Mouse (Mus musculus) bone marrow macrophage, adult 2 months (primary cell): ENCODE measurements around the gene Adh6b. TPM values are rescaled to one million over a fixed set of nuclear protein-coding genes. Genes with fewer than 3 reads are reported as not detected.

Experiments
- H3K27ac ChIP-seq: 2 replicates; pipeline ENCODE4 v1.5.1; 2012; ENCODE audit warnings: low read depth, low read length; ENCODE audit not compliant: insufficient read depth
- H3K4me1 ChIP-seq: 2 replicates; pipeline ENCODE4 v1.6.1; 2012; ENCODE audit warnings: low read length; ENCODE audit not compliant: control insufficient read depth, insufficient read depth
- H3K4me3 ChIP-seq: 2 replicates; pipeline ENCODE4 v1.5.1; 2012; ENCODE audit warnings: mild to moderate bottlenecking, low read length, moderate library complexity; ENCODE audit not compliant: insufficient read depth
- CTCF ChIP-seq: IDR thresholded peaks from 2 replicates; pipeline ENCODE4 v1.5.1; 2012; ENCODE audit warnings: low read depth, mild to moderate bottlenecking, low read length, moderate library complexity
- POLR2A ChIP-seq: IDR thresholded peaks from 2 replicates; pipeline ENCODE4 v1.6.1; 2012; ENCODE audit warnings: mild to moderate bottlenecking, low read depth, low read length, borderline replicate concordance
- polyA plus RNA-seq: library from polyadenylated mRNA; stranded (reverse); fragments of >200 nt; gene quantifications from 2 replicates; pipeline ENCODE4 v1.2.4, GENCODE M21; 2012; ENCODE audit not compliant: missing spikeins, insufficient read depth, insufficient read length

Gene Adh6b
- not detected in 2 replicates for polyA plus RNA-seq

GRCm38 (mm10) chr3:138341471-138341870, at the start of gene Adh6b:
TSS of gene Adh6b (plus strand) at chr3:138341775.
- Histone ChIP-seq H3K4me1 (no peaks in the 10 kb centered on the region), H3K27ac (no peak within 1 kb of the TSS), H3K4me3 (no peak within 1 kb of the TSS)
- TF ChIP-seq CTCF (no peak), POLR2A (no peak)

GRCm38 (mm10) chr3:138293298-138293895, 48.2 kb upstream of the Adh6b start:
- Histone ChIP-seq H3K4me3 (no peak overlapping the region), H3K4me1 (no peaks in the 10 kb centered on the region), H3K27ac (no peak overlapping the region)
- TF ChIP-seq CTCF (no peak), POLR2A (no peak)

DNA sequence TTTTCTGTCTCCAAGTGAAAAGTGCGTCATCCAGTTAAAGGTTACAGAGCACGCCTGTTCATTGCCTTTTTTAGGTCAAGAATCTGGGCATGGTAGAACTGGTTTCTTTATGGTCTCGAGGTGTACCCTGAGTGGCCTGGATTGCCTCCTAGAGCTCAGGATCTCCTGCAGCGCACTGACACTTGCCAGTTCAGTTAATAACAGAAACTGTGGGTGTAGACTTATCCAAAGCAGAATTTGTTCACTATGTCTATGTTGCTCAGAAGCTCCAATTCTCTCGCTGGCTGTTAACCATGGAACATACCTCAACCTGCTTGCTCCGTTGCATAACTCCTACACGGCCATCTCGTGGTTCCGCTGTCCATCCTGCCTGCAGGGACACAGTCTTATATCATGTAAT, 41.4 kb upstream of the Adh6b start:
- Histone ChIP-seq H3K4me1 (no peaks in the 10 kb centered on the region), H3K27ac (no peak overlapping the region), H3K4me3 (no peak overlapping the region)
- TF ChIP-seq POLR2A (no peak), CTCF (no peak)

DNA sequence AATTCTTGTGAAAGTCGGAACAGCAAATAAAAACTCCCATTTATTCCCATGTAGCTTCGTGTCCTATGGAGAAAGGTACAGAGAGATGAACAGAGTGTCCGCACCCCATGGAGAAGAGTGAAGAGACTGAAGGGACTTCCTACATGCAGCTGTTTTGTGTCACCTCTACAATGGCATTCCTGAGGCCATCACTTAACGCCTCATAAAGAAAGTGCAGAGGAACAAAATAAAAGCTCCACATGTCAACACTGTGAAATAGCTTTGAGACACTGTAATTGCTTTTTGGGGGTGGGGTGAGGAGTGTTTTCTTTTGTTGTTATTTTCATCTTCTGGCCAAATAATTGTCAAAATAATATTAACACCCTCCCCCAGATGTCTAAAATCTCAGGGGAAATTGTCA, 38.9 kb upstream of the Adh6b start:
- H3K4me3 ChIP-seq, result no peak overlapping the region
- TF ChIP-seq POLR2A (no peak), CTCF (no peak)
- no peaks in the 10 kb centered on the region for H3K4me1 ChIP-seq
- H3K27ac ChIP-seq, result no peak overlapping the region

GRCm38 (mm10) chr3:138303771-138304488, 37.6 kb upstream of the Adh6b start:
- Histone ChIP-seq H3K4me3 (no peak overlapping the region), H3K4me1 (no peaks in the 10 kb centered on the region), H3K27ac (no peak overlapping the region)
- no peak for TF ChIP-seq CTCF

DNA sequence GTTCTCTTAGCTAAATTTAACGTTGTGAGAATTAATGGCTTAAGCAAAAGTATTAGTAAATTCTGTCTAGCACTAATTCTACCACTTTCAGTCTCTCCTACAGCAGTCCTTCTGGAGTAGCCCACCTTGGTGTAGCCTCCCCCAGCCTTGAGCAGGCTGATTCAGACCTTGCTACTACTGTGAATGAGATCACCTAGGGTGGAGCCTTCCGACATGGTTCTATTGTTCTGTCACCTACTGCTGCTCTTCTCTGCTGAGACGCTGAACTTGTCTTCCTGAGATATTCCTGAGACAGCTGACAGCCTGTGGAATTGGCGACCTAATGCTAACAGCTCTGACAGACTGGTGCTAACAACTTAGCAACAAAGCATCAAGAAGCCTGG, 37.1 kb upstream of the Adh6b start:
- no peak overlapping the region for H3K4me3 ChIP-seq
- no peak for TF ChIP-seq POLR2A
- no peak for TF ChIP-seq CTCF
- H3K4me1 ChIP-seq, result no peaks in the 10 kb centered on the region
- no peak overlapping the region for H3K27ac ChIP-seq

DNA sequence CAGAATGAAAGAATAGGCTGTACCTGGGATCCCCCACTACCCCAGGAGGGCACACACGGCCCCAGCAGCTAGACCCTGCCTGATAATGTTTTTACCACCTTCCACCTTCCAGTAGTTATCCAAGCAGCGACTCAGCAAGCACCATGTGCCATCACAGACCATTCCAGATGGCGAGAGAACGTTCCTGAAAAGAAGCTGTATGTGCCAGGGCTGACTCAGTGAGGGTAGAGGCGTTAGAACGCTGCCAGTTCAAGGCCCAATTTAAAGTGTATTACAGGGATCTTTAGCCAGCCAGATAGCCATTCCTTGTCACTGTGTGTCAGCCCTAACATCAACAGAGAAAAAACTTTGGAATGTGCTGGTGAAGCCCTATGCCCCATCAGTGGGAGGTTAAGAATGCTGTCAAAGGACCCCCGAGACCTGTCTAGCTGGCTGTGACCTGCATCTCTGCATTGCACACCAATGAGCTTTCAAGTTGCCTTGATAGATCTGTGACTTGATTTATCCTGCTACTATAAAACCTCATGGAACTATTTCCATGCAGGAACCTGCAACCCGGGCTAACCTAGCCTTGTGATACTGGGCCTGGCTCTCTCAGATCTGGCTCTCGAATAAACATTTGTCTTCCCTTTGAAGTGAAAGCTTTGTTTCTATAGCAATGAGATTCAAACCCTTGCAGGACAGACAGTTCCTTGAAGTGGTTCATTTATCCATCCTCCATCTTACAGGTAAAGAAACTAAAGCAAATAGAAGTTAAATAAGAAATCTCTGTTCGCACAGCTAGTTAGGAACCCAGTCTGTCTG, 35.9 kb upstream of the Adh6b start:
- TF ChIP-seq CTCF (no peak), POLR2A (no peak)
- Histone ChIP-seq H3K4me1 (no peaks in the 10 kb centered on the region), H3K4me3 (no peak overlapping the region), H3K27ac (no peak overlapping the region)

DNA sequence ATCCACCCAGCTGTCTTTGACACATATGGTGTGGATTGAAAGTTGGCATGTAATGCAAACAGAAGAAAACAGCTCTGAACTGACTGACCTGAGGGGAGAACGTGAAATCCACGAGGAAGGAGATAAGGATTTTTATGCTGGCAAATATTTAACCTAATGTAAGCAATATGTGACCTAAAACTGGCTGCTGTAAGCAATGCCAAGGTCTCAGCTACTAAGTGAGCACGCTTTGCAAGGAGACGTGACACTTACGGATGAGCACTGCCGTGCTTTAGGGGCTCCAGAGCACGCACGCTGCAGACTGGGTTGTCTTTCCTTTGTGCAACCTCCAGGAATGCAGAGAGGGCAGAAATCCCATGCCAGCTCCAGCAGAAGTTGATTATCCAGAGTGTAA, 35.3 kb upstream of the Adh6b start:
- Histone ChIP-seq H3K4me1 (no peaks in the 10 kb centered on the region), H3K27ac (no peak overlapping the region), H3K4me3 (no peak overlapping the region)
- no peak for TF ChIP-seq POLR2A
- TF ChIP-seq CTCF, result no peak

- no peak for TF ChIP-seq POLR2A
- TF ChIP-seq CTCF, result no peak
- no peaks in the 10 kb centered on the region for H3K4me1 ChIP-seq
- no peak overlapping the region for H3K27ac ChIP-seq
- no peak overlapping the region for H3K4me3 ChIP-seq
Observed at GRCm38 (mm10) chr3:138309910-138310309, 31.7 kb upstream of the Adh6b start.

GRCm38 (mm10) chr3:138311015-138311414, 30.6 kb upstream of the Adh6b start:
- TF ChIP-seq POLR2A (no peak), CTCF (no peak)
- Histone ChIP-seq H3K27ac (no peak overlapping the region), H3K4me1 (no peaks in the 10 kb centered on the region), H3K4me3 (no peak overlapping the region)
